Mouse (Mus musculus) gastrocnemius, postnatal 36 days (tissue): ENCODE results near the gene Tmem129. TPM values are rescaled to one million over a fixed set of nuclear protein-coding genes. Genes with fewer than 3 reads are reported as not detected.

Source experiments
- DNase-seq, 2 experiments: peaks; one replicate each; pipeline ENCODE4 v3.0.0; 2022
- intact Hi-C: fragments of 180-260 bp; cut with DNase I; formaldehyde crosslinking; loops from one replicate; pipeline ENCODE4 v1.15.1; 2025
- total RNA-seq, 2 experiments: library from RNA; stranded (reverse); gene quantifications; 2 replicates each; pipeline ENCODE4 v1.2.3; 2021

Tmem129 gene
- total RNA-seq, 2 experiments from 2014 or later = 6.1 to 9.7 TPM

DNA sequence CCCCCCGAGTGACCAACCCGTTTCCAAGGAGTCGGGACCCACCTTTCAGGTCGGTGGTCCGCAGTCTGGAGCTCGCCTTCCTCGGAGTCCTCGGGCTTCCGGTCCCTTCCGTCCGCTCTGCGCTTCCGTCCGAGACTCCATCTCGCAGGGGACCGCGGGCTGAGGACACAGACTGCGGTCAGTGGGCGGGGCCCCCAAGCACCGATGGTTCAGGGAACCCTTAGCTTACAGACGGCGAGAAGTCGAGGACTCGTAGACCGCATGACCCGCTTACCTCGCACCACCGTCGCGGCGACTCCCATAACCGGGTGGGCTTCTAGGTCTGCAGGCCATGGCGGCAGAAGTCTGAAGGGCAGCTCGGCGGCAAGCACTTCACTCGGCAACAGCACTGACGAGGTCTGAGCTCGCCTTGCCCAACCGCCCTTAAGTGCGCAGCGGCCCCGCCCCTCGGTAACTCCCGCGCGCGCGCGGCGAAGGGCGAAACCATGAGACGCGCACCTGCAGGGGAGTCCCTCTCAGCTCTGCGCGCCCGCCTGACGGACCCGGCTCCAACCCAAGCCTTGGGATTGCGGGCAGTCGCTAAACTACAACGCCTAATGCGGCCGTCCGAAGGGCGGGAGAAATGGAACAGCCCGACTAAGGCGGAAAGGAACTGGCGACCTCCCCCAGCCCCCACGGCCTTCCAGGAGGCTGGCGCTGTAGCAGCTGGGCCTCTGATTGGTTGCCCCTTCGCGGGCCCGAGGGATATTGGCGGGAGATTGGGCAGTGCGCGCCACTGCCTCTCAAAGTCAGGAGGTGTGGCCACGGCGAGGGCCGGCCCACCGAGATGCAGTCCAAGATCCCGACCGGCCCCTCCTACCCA is 6.1 kb downstream of the Tmem129 start, which contains the start of gene Slbp:
Gene Slbp (minus strand): TSS at position 654 of the 862 bp plus-strand sequence.
- DNase-seq = peak; percentile 94 to 96
- intact Hi-C loops = loop anchor here (10.0 kb wide), 1 partner anchor 533 kb away; the partner anchor contains the start of gene Mxd4

DNA sequence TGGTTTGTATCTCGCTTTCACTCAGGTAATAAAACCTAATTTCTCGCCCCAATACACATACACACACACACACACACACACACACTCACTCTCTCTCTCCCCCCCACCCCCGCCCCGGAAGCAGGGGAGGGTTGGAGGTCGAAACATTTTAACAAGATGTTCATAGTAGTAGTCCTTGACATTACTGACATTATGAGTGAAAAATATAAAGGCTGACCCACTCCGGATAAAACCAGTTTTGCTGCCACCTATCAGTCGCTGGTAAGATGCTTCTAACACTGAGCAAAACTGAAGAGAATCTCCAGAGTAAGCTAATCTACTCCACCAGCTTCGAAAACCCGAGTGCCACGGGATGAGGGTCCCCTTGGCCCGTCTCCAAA is 6.7 kb downstream of the Tmem129 start:
- intact Hi-C loops = loop anchor here (10.0 kb wide), 1 partner anchor 533 kb away; the partner anchor contains the start of gene Mxd4
- DNase-seq = no peak

DNA sequence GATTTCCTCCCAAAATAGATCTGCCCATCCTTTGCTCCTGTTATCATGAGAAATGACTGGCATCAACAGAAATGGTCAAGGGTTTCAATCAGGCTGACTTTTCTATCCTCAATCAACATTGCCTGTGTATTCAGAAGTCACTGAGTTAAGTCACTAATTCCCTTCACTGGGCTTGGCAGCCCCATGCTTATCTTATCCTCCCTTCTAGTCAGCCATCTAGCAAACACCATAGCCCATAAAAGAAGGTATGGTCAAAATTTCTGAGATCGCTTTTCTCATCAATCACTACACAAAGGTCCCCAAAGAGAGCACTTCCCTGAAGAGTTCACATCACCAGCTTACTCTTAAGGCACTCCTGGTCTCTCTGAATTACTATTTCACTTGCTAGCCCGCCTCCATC is 7.2 kb downstream of the Tmem129 start:
- DNase-seq = no peak
- intact Hi-C loops = loop anchor here (10.0 kb wide), 1 partner anchor 534 kb away; the partner anchor contains the start of gene Mxd4

DNA sequence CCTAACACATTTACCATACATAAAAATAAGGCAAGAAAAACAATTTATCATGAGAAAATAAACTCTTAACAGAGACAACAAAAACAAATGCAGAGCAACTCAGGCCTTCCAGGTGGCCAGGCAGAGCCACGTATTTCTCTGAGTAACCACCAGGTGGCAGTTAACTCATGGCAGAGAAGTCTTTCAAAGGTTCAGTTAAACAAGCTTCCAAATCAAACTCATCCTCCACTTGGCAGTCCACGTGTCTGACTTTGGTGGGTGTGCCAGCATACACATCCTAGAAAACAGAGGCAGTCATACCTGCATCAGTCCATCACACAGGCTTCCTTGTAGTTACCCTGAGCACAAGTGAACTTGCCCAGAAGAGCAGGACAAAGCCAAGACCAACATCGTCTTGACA is 17.6 kb downstream of the Tmem129 start:
- intact Hi-C loops = no loop called here
- DNase-seq = peak in 1 of 2 experiments; percentile 30

DNA sequence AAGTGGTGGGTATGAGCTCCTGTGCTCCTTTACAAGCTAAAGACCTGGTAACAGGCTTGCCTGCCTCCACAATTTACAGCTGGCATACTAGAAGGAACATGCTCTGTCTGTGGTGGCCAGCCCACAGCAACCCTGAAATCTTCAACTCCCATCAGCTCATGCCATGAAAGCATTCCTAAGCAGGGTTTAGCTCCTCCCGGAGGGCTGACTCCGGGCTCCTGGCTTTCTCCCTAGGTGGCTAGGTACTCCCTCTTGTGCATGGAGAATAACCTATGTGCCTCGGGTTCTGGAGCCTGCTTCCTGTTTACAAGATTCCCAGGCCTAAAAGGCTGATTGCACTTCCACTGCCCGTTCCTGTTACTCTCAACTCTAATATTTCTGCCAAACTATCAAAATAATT is 19.4 kb downstream of the Tmem129 start:
- DNase-seq = no peak
- intact Hi-C loops = no loop called here

DNA sequence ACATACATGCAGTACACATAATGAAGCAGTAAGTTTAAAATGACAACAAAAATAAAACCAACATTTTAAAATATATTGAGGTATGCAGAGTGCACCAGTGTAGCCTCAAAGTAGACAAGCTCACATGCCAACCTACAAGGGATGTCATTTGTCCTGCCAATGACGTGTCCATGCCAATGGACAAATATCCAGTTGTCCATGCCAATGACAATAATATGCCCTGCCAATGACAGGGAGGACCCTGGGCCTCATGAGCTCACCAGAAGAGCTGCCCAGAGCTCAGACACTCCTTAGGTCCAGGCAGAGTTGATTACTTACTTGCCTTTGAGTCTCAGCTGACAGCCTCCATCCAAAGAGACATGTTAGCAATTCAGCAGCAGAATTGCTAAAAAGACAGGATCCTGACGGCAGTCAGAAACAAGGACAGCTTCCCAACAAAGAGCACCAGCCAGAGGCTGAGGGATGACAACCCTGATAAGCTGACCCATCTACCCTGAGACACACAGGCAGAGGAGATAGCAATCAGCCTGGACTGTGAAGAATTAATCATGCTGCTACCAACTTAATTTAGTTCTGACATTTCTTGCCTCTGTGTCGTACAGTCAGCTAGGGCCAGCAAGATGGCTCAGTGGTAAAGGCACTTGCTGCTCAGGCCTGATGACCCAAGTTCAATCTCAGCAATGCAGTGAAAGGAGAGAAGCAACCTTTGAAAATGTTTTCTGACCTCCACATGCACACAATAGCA is 20.4 kb downstream of the Tmem129 start:
- intact Hi-C loops = no loop called here
- DNase-seq = no peak

DNA sequence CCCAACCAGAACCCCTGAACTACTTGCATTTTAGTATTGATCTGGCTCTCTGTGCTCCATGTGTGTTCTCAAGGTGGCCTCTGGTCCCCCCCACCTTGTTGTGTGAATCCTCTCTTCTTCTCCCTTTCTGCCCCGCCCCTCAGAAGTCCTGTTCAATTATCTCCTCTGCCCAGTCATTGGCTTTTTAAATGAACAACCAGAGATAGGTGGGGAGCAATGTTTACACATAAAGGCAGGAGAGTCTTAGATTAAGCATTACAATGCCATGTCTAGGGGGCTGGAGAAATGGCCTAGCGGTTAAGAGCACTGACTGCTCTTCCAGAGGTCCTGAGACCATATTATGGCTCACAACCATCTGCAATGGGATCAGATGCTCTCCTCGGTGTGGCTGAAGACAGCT is 22.9 kb downstream of the Tmem129 start:
- DNase-seq = no peak
- intact Hi-C loops = no loop called here

DNA sequence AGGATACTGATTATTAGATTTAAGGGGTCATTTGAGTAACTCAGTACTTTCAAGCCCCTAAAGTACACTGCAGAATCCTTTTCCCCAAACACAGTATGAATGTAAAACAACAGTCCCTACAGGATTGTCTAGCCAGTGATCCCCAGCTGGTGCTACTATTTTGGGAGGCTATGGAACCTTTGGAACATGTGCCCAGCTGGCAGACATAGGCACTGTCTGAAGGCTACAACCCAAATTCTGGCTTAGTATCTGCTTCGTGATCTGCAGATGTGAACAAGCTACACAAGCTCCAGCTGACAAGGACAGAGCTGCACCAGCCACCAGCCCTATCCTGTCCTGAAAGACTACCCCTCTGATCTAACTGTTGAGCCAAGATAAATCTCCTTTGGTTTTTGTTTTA is 25.7 kb downstream of the Tmem129 start:
- no peak for DNase-seq
- intact Hi-C loops = no loop called here

DNA sequence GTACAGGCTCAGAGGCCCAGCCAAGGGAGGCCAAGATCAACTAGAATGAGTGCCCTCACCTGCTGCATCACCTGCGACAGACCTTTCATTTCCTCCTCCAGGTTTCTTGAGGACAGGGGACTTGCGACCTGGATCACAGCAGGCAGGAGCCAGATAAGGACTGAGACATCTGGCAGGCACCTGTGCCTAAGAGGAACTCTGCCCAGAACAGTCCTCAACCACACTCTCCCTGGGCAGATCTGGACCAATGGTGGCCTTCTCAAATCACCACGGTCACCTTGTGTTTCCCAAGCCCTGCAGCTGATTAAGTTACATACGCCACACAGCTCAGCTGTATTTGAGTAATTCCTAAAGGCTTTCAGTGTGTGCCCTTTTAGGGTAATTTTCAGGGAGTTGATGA is 27.6 kb downstream of the Tmem129 start:
- intact Hi-C loops = no loop called here

DNA sequence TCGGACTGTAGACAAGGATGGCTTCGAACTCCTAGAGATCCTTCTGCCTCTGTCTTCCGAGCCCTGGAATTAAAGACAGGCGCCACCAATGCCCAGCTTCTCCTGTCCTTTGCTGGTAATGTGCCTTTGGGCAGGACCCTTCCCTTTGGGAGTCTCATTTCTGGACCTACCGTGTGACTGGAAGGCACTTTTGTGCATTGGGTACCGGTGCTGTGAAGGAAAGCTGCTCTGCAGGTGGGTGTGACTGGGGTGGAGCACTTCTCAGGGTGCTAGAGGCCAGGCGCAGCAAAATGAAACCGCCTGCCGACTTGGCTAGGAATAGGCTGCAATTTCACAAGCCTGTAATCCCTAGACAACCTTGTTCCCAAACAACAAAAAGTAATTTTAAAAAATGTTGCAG is 28.2 kb downstream of the Tmem129 start:
- intact Hi-C loops = no loop called here
- peak in 1 of 2 experiments; percentile 38 for DNase-seq

More for the DNA sequence above, 27.6 kb downstream of the Tmem129 start:
- DNase-seq = peak in 1 of 2 experiments; percentile 47

DNA sequence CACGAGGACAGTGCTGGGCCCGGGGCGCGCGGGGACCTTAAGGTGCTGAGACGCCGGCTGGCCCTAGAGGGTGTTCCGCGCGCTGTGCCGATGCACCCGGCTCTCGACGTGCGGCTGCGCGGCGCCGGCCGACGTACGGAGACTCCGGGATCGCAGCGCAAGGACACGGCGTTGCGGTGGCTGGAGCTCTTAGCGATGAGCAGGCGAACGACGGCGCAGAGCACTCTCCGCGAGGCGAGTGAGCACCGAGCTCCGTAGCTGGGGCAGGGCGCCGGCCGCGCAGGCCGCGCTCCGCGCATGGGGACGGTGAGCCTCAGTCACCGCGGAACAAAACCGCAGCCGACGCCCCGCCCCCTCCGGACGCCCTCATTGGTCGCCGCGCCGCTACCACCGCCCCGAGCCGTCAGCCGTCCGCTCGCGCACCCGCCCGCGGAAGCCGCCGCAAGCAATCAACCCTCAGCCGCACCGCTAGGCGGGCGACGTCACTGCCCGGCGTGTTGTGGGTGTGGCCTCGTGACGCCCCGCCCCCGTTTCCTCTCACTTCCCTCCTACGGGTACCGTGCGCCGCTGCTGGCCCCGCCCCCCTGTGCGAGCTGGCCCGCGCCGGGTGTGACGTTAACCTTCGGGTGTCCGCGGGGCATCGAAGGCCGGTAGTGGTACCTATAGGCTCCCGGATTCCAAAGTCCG is 28.8 kb downstream of the Tmem129 start, which contains the start of the genes Fam53a and Gm9903:
Gene Fam53a (minus strand): TSS at position 335 of the 687 bp plus-strand sequence.
Gene Gm9903 (plus strand): TSS at position 625 of the 687 bp plus-strand sequence.
- DNase-seq = peak; percentile 100
- intact Hi-C loops = no loop called here

DNA sequence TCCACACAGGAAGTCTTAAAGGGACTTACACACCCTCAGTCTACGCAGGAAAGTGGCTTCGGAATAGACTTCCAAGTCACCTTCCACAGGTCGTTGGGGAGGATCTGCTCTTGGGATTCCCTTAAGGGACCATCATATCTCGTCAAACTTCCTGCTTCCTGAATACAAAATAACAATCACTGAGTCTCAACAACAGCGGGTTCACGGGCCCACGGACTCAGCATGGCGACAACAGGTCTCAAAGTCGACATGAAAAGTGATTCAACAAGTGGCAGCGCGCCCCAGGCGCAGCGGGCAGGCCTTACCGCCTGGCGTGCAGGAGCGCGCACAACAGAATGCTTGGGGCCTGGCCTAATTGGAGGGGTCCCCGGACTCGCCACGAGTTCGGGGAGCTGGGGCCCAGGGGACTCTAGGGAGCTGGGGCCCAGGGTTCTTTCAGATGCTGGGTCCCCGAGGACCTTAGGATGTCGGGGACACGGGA is 29.4 kb downstream of the Tmem129 start:
- peak in 1 of 2 experiments; percentile 64 for DNase-seq
- intact Hi-C loops = no loop called here

DNA sequence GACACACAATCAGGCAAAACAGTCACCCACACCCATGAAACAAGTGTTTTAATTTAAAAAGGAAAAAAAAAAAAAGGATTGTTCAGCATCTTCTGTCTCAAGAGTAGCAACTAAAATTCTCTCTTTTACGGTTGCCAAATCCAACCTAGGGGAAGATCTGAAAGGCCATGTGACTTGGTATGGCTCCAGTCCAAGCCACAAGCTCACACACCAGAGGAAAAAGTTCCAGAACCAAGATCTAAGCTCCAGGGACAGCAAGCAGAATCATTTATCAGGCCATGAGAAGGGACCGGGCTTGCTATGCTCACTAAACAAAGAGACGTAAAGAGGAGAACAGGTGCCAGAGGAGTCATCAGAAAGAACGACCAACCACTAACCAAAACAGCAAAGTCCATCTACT is 30.2 kb downstream of the Tmem129 start:
- DNase-seq = no peak
- intact Hi-C loops = no loop called here

DNA sequence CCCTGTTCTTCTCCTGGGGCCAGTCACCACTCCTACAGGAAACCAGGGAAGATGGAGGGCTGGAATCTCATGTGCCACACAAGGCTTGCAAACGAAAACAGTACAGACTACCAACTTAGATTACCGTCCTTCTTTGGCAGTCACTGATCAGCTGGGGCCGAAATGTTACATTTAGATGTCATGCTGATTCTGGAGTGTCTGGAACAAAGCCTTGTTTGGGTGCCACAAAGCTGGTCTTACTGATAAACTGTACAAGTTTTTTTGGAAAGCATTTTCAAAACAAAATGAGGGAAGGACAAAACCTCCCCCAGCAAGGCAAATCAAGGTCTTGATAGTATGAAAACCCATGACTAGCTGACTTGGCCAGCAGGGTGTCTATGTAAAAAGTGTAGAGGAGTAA is 34.5 kb downstream of the Tmem129 start:
- intact Hi-C loops = no loop called here
- DNase-seq = no peak

DNA sequence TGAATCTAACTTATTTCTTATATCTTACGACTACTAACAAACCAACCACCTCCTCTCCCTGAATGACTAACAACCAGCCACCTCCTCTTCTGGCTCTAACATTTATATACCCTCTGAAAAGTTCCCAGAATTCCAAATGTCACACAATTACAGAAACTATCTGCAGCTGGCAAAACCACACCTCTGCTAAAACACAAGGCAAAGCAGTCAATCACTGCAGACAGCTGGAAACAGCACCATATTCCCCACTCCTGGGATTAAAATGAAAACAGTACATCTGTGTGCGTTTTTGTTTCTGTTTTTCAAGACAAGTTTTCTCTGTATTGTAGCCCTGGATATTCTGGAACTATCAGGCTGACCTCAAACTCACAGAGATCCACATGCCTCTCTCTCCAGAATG is 35.5 kb downstream of the Tmem129 start:
- DNase-seq = no peak
- intact Hi-C loops = no loop called here

DNA sequence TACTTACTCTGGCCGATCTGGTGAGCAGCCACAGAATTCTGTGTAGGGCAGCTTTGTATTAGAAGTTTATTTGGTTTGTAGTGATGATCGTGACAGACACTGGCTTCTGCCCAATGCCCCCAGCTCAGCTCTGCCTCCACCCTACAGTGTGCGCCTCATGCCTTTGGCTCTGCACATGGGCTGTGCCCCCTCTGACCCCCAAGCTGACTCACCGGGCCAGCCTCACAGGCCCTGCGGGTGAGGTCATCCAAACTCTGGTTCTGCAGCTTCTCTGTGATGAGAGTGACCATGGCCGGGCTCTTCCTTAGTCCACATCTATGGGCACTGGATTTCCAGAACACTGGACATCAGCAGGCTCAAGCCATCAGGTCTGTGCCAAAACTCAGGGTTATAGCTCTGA is 43.8 kb downstream of the Tmem129 start:
- intact Hi-C loops = no loop called here
- no peak for DNase-seq

DNA sequence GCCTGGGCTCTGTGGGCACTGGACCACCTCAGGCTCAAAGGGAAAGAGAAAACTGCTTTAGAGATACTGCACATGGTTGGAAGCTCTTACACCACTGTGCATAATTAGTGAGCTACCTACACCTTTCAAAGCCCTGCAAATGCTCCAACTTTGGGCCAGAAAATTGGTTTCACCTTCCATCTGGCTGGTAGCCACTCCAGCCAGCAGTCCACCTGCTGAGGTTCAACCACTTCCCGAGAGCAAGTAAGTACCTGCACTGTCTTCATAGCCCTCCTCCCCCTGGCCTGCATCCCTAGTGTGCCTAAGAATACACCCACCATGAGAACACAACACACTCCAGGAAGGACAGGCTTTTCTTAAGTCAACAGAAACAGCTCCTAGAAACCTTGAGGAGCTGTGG is 46.4 kb downstream of the Tmem129 start:
- intact Hi-C loops = no loop called here
- no peak for DNase-seq

DNA sequence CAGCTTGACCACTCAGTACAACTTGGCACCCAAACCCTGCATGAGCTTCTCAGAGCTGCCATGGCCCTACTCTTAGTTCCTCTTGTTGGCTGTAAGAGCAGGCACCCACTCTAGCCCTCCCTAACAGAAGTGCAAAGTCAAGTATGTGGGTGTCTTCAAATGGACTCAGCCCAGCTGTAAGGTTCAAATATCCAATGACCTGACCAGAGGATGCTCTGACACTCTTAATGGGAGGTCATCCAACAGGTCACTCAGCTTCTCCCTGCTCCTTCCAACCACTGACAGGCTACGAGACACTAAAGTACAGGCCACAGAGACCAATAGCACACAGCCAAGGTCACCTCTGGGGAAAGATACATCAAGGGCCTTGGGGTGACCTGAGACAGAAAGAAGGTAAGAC is 49.0 kb downstream of the Tmem129 start:
- intact Hi-C loops = no loop called here
- no peak for DNase-seq

DNA sequence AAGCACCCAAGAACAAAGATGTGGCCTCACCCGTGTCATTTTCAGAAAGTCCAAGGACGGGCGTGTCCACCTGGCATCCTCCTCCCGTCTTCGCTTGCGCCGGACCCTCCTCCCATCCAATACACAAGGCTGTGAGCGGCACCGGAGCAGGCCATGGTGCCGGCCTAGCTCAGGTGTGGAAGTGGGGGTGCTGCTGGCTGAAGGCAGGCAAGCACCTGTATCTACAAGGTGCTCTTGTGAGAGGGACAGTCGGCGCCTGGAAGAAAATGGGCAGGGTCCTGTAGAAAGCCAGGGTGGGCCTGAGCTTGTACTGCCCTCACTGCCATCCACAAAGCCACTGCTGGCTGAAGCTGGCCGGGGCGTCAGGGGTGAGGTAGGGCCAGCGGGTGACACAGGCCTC is 50.8 kb downstream of the Tmem129 start:
- intact Hi-C loops = no loop called here
- no peak for DNase-seq

DNA sequence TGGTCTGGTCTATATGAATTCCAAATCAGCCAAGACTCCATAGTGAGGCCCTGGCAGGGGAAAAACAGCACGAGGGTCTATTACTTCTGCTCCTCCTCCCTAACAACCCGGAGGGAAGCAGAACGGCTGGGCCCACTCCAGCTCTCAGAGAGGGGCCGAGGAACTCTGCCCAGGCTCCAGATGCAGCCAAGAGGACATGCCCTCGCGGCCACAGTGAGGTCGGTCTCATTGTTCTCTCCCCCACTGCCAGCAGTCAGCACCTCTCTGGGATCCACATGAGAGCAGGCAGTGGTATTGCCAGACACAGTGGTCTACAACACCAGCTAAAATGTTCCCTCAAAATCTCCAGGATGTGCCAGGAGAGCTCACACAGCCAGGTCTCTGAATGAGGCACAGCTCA is 51.6 kb downstream of the Tmem129 start:
- intact Hi-C loops = no loop called here
- no peak for DNase-seq

DNA sequence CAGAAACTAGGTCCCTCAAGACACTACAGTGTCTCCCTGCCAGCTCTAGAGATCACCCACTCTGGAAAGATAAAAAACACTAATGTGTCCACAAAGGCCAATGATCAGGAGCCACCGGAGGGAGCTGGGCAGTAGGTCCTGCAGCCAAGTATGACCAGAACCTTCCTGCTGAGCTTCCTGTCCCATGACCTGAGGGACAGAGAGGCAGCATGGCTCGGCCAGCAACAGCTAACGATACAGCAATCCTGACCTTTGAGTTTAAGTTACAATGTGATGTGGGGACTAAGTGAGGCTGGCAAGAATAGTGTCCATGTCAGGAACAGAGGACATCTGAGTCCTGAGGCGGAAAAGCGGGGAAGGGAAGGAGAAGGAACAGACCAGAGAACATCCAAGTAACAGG is 52.9 kb downstream of the Tmem129 start:
- intact Hi-C loops = no loop called here
- DNase-seq = no peak
